Mouse (Mus musculus): Measurements from ENCODE around the gene Lmbrd2. TPM values are rescaled to one million over a fixed set of nuclear protein-coding genes. Genes with fewer than 3 reads are reported as not detected.
A peak's percentile ranks its signal among the peaks of the same experiment; 100 is the strongest.

The Lmbrd2 gene
- polyA plus RNA-seq, 1 experiment from 2014 or later = 2.8 TPM

DNA sequence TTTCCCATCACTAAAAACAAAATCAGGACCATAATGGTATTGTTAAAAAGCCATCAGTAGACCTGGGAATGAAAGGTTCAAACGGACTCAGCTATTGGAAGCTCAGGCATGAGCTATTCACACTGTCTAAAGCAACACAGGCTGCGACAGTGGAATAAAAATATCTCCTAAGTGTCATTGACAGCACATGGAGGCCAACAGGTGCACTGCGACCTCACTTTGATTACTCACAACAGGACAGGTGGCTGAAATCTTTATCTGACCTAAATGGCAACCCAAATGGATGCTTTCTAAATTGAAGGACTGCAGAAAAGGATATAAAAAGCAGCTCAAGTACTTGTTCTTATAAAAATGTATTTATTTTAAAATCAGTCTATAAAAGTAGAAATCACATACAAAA, 28.7 kb upstream of the Lmbrd2 start:
- no peak overlapping the region for H3K9ac ChIP-seq (ENCODE audit: low read length)
- no peaks in the 10 kb centered on the region for H3K4me1 ChIP-seq (ENCODE audit: control insufficient read depth, insufficient read depth, low read length)
- H3K9me3 ChIP-seq (replicated peaks; ENCODE audit: control insufficient read depth, low read length) = no peaks in the 10 kb centered on the region
- H3K4me3 ChIP-seq (replicated peaks; ENCODE audit: low read length) = no peak overlapping the region
- peaks cover 3% of the 10 kb centered on the region; the same call in 1 of the 2 replicates for H3K36me3 ChIP-seq (ENCODE audit: control insufficient read depth, insufficient read depth, low read length)
- no peaks in the 10 kb centered on the region for H3K27me3 ChIP-seq (ENCODE audit: control insufficient read depth, insufficient read depth, low read length)
- 73% methylated on average over 3 of the region's 3 CpGs for WGBS
- no peak overlapping the region for H3K27ac ChIP-seq (ENCODE audit: low read length)
- no peak for ATAC-seq (ENCODE audit: insufficient read depth, low FRiP score)
- no peak overlapping the region for H3K4me2 ChIP-seq (ENCODE audit: low read depth, low read length)

GRCm38 (mm10) chr15:9113556-9113955, 26.8 kb upstream of the Lmbrd2 start:
- H3K4me1 ChIP-seq (ENCODE audit: control insufficient read depth, insufficient read depth, low read length) = no peaks in the 10 kb centered on the region
- peaks cover 8% of the 10 kb centered on the region; the same call in 1 of the 2 replicates for H3K36me3 ChIP-seq (ENCODE audit: control insufficient read depth, insufficient read depth, low read length)
- H3K9me3 ChIP-seq (replicated peaks; ENCODE audit: control insufficient read depth, low read length) = no peaks in the 10 kb centered on the region
- WGBS = 67% methylated on average over 9 of the region's 9 CpGs
- ATAC-seq (ENCODE audit: insufficient read depth, low FRiP score) = no peak
- no peak overlapping the region for H3K27ac ChIP-seq (ENCODE audit: low read length)
- no peaks in the 10 kb centered on the region for H3K27me3 ChIP-seq (ENCODE audit: control insufficient read depth, insufficient read depth, low read length)
- H3K4me3 ChIP-seq (replicated peaks; ENCODE audit: low read length) = no peak overlapping the region
- no peak overlapping the region for H3K9ac ChIP-seq (ENCODE audit: low read length)
- H3K4me2 ChIP-seq (ENCODE audit: low read depth, low read length) = no peak overlapping the region

GRCm38 (mm10) chr15:9114131-9114530, 26.2 kb upstream of the Lmbrd2 start:
- H3K9ac ChIP-seq (ENCODE audit: low read length) = no peak overlapping the region
- no peak overlapping the region for H3K27ac ChIP-seq (ENCODE audit: low read length)
- no peak overlapping the region for H3K4me2 ChIP-seq (ENCODE audit: low read depth, low read length)
- no peaks in the 10 kb centered on the region for H3K4me1 ChIP-seq (ENCODE audit: control insufficient read depth, insufficient read depth, low read length)
- no peaks in the 10 kb centered on the region for H3K27me3 ChIP-seq (ENCODE audit: control insufficient read depth, insufficient read depth, low read length)
- H3K9me3 ChIP-seq (replicated peaks; ENCODE audit: control insufficient read depth, low read length) = no peaks in the 10 kb centered on the region
- 60% methylated on average over 4 of the region's 4 CpGs for WGBS
- ATAC-seq (ENCODE audit: insufficient read depth, low FRiP score) = 0 out of 2 replicates have a peak, but pooled peaks have one; percentile 21
- H3K36me3 ChIP-seq (ENCODE audit: control insufficient read depth, insufficient read depth, low read length) = peaks cover 8% of the 10 kb centered on the region
- no peak overlapping the region for H3K4me3 ChIP-seq (replicated peaks; ENCODE audit: low read length)

GRCm38 (mm10) chr15:9114599-9114998, 25.8 kb upstream of the Lmbrd2 start:
- Histone ChIP-seq H3K4me3 (replicated peaks; ENCODE audit: low read length) (no peak overlapping the region), H3K36me3 (ENCODE audit: control insufficient read depth, insufficient read depth, low read length) (peaks cover 8% of the 10 kb centered on the region)
- WGBS = 34% methylated on average over 5 of the region's 5 CpGs

DNA sequence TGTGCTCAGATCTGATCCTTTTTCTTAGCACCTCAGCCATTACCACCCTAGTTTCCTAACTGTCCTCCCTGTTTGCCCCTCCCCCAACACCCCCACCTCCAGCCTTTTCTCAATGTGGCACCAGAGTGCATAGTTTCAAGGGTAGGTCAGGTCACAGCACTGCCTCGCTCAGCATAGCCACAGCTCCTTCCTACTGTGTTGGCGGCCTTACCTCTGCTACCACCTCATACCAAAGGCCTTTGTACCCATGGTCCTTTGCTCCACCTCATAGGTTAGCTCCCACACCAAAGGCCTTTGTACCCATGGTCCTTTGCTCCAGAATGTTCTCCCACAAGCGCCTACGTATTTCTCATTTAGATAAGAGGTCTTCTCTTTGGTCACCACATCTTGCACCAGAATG, 21.5 kb upstream of the Lmbrd2 start:
- H3K4me3 ChIP-seq (replicated peaks; ENCODE audit: low read length) = no peak overlapping the region
- no peak overlapping the region for H3K27ac ChIP-seq (ENCODE audit: low read length)
- no peak overlapping the region for H3K4me2 ChIP-seq (ENCODE audit: low read depth, low read length)
- H3K9me3 ChIP-seq (replicated peaks; ENCODE audit: control insufficient read depth, low read length) = no peaks in the 10 kb centered on the region
- WGBS = 92% methylated on average over 4 of the region's 4 CpGs
- ATAC-seq (ENCODE audit: insufficient read depth, low FRiP score) = no peak
- no peaks in the 10 kb centered on the region for H3K4me1 ChIP-seq (ENCODE audit: control insufficient read depth, insufficient read depth, low read length)
- no peak overlapping the region for H3K9ac ChIP-seq (ENCODE audit: low read length)
- H3K36me3 ChIP-seq (ENCODE audit: control insufficient read depth, insufficient read depth, low read length) = peaks cover 12% of the 10 kb centered on the region
- H3K27me3 ChIP-seq (ENCODE audit: control insufficient read depth, insufficient read depth, low read length) = no peaks in the 10 kb centered on the region

More at GRCm38 (mm10) chr15:9114599-9114998, 25.8 kb upstream of the Lmbrd2 start:
- Histone ChIP-seq H3K27me3 (ENCODE audit: control insufficient read depth, insufficient read depth, low read length) (no peaks in the 10 kb centered on the region), H3K9me3 (replicated peaks; ENCODE audit: control insufficient read depth, low read length) (no peaks in the 10 kb centered on the region), H3K27ac (ENCODE audit: low read length) (no peak overlapping the region), H3K9ac (ENCODE audit: low read length) (no peak overlapping the region), H3K4me1 (ENCODE audit: control insufficient read depth, insufficient read depth, low read length) (no peaks in the 10 kb centered on the region), H3K4me2 (ENCODE audit: low read depth, low read length) (no peak overlapping the region)
- no peak; the same call in 1 of the 2 replicates for ATAC-seq (ENCODE audit: insufficient read depth, low FRiP score)

DNA sequence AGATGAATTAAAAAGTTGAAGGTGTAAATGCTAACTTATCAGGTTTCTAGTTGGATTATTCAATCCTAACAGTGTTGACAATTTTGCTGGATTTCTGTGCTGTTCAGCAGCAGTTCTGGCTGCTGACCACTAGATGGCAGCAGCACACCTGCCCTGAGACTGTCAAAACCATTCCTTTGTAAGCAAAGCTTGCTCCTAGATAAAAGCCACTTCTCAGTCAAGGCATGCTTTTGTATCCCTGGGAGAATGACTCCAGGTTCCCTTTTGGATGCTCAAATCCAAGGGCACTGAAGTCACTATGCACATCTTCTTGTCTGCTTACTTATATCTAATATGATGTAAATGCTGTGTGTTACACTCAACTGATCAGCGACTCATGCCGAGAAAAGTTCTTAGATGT, 20.3 kb upstream of the Lmbrd2 start:
- no peak for ATAC-seq (ENCODE audit: insufficient read depth, low FRiP score)
- no peak overlapping the region for H3K4me3 ChIP-seq (replicated peaks; ENCODE audit: low read length)

GRCm38 (mm10) chr15:9122989-9123388, 17.4 kb upstream of the Lmbrd2 start:
- no peak overlapping the region for H3K27ac ChIP-seq (ENCODE audit: low read length)
- H3K4me1 ChIP-seq (ENCODE audit: control insufficient read depth, insufficient read depth, low read length) = no peaks in the 10 kb centered on the region
- 92% methylated on average over 4 of the region's 4 CpGs for WGBS
- H3K36me3 ChIP-seq (ENCODE audit: control insufficient read depth, insufficient read depth, low read length) = peaks cover 8% of the 10 kb centered on the region
- no peaks in the 10 kb centered on the region for H3K27me3 ChIP-seq (ENCODE audit: control insufficient read depth, insufficient read depth, low read length)
- ATAC-seq (ENCODE audit: insufficient read depth, low FRiP score) = no peak
- no peak overlapping the region for H3K4me3 ChIP-seq (replicated peaks; ENCODE audit: low read length)
- no peaks in the 10 kb centered on the region for H3K9me3 ChIP-seq (replicated peaks; ENCODE audit: control insufficient read depth, low read length)
- H3K4me2 ChIP-seq (ENCODE audit: low read depth, low read length) = no peak overlapping the region
- H3K9ac ChIP-seq (ENCODE audit: low read length) = no peak overlapping the region

More for the DNA sequence above, 20.3 kb upstream of the Lmbrd2 start:
- H3K27me3 ChIP-seq (ENCODE audit: control insufficient read depth, insufficient read depth, low read length) = no peaks in the 10 kb centered on the region
- H3K9ac ChIP-seq (ENCODE audit: low read length) = no peak overlapping the region
- no peaks in the 10 kb centered on the region for H3K9me3 ChIP-seq (replicated peaks; ENCODE audit: control insufficient read depth, low read length)
- H3K36me3 ChIP-seq (ENCODE audit: control insufficient read depth, insufficient read depth, low read length) = peaks cover 12% of the 10 kb centered on the region
- no peak overlapping the region for H3K27ac ChIP-seq (ENCODE audit: low read length)
- 93% methylated on average over 2 of the region's 2 CpGs for WGBS
- H3K4me1 ChIP-seq (ENCODE audit: control insufficient read depth, insufficient read depth, low read length) = no peaks in the 10 kb centered on the region
- H3K4me2 ChIP-seq (ENCODE audit: low read depth, low read length) = no peak overlapping the region

DNA sequence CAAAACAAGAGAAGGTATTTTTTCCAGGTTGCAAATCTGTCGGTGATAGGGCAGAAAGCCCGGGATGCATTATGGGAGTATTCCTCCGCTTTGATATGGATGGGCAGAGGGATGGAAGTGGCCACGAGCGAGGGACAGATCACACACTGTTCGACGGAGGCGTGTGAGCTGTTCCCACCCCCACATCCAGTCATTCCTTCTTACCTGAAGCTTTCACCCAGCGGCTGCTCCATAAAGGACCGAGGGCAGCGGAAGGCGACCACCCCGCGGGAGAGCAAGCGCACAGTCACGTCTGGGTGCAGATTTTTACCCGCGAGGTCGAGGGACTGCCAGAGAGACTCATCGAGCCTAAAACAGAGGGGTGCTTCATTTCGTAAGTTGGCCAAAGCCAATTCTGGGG, 15.5 kb upstream of the Lmbrd2 start:
- Histone ChIP-seq H3K9me3 (replicated peaks; ENCODE audit: control insufficient read depth, low read length) (no peaks in the 10 kb centered on the region), H3K27me3 (ENCODE audit: control insufficient read depth, insufficient read depth, low read length) (no peaks in the 10 kb centered on the region), H3K36me3 (ENCODE audit: control insufficient read depth, insufficient read depth, low read length) (peaks cover 13% of the 10 kb centered on the region), H3K9ac (ENCODE audit: low read length) (no peak overlapping the region), H3K4me3 (replicated peaks; ENCODE audit: low read length) (no peak overlapping the region), H3K4me1 (ENCODE audit: control insufficient read depth, insufficient read depth, low read length) (no peaks in the 10 kb centered on the region), H3K4me2 (ENCODE audit: low read depth, low read length) (no peak overlapping the region), H3K27ac (ENCODE audit: low read length) (no peak overlapping the region)
- no peak for ATAC-seq (ENCODE audit: insufficient read depth, low FRiP score)
- 91% methylated on average over 21 of the region's 21 CpGs for WGBS

DNA sequence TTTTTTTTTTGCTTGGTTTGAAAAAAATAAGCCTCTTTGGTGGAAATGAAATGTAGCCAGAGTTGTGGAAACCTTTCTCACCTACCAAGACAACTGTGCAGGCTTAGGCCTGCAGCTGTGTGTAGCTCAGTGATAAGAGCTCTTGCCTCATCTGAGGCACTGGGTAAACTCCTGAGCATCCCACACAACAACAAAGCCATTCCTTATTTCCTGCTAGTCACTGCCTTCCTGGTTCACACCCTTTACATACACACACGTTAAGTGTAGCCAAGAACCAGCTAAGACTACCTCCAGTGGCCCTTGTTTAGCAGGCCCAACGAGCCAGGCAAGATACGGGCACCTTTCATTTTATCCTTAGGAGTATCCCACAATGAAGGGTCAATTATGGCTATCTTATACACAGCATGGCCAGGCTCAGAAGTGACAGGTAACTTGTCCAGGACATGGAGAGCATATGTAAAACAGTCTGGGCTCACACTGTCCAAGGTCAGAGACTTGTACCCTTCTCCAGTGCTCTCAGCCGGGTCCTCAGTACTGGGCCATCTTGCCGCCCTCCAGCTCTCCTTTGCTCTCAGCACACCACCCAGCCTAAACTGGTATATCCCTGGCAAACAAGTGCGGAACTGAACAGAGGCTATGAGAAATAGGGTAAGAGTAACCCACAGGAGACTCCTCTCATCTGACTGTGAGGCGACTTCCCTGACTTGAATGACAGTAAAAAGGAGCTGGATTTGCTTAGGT, 13.1 kb upstream of the Lmbrd2 start:
- no peaks in the 10 kb centered on the region for H3K27me3 ChIP-seq (ENCODE audit: control insufficient read depth, insufficient read depth, low read length)
- H3K4me1 ChIP-seq (ENCODE audit: control insufficient read depth, insufficient read depth, low read length) = no peaks in the 10 kb centered on the region
- peaks cover 10% of the 10 kb centered on the region for H3K36me3 ChIP-seq (ENCODE audit: control insufficient read depth, insufficient read depth, low read length)
- ATAC-seq (ENCODE audit: insufficient read depth, low FRiP score) = no peak
- peak overlapping the region; percentile 47; the same call in 1 of the 2 replicates for H3K27ac ChIP-seq (ENCODE audit: low read length)
- H3K4me2 ChIP-seq (ENCODE audit: low read depth, low read length) = no peak overlapping the region
- no peak overlapping the region for H3K4me3 ChIP-seq (replicated peaks; ENCODE audit: low read length)
- H3K9me3 ChIP-seq (replicated peaks; ENCODE audit: control insufficient read depth, low read length) = no peaks in the 10 kb centered on the region
- 83% methylated on average over 7 of the region's 7 CpGs for WGBS
- no peak overlapping the region for H3K9ac ChIP-seq (ENCODE audit: low read length)
